20 mouse cellular contexts compared by ENCODE assay signal in genomic region chr15:93489597-93489996, GRCm38 (mm10).
"Had no signal": no experiment of that assay in that cellular context is flagged by ENCODE, and none has a peak within 500 bp of the region (broad histone marks: within the 10 kb centered on the region; RNA-seq: fewer than 3 reads in every experiment).

No protein-coding gene starts in this region.

- H3K9ac ChIP-seq: intestine, embryonic 15.5 days; kidney, embryonic 15.5 days; limb, embryonic 12.5 days; limb, embryonic 15.5 days; liver, embryonic 14.5 days; liver, postnatal 0 days; lung, embryonic 15.5 days; midbrain, embryonic 12.5 days; neural tube, embryonic 13.5 days had no signal

- H3K4me2 ChIP-seq: intestine, embryonic 15.5 days; kidney, embryonic 15.5 days; limb, embryonic 12.5 days; limb, embryonic 15.5 days; liver, embryonic 11.5 days; lung, embryonic 15.5 days; midbrain, embryonic 12.5 days; neural tube, embryonic 13.5 days had no signal

- H3K27me3 ChIP-seq: intestine, embryonic 15.5 days; kidney, embryonic 15.5 days; limb, embryonic 12.5 days; limb, embryonic 15.5 days; lung, embryonic 15.5 days; midbrain, embryonic 12.5 days; neural tube, embryonic 13.5 days had no signal

- H3K4me1 ChIP-seq: intestine, embryonic 15.5 days; limb, embryonic 15.5 days; midbrain, embryonic 12.5 days; neural tube, embryonic 13.5 days had no signal

- H3K9me3 ChIP-seq: intestine, embryonic 15.5 days; kidney, embryonic 15.5 days; limb, embryonic 12.5 days; limb, embryonic 15.5 days; lung, embryonic 15.5 days; midbrain, embryonic 12.5 days; neural tube, embryonic 13.5 days had no signal

- ATAC-seq: intestine, embryonic 15.5 days; liver, postnatal 0 days; midbrain, embryonic 16.5 days had no signal

- H3K27ac ChIP-seq: intestine, embryonic 15.5 days; kidney, embryonic 15.5 days; limb, embryonic 12.5 days; limb, embryonic 15.5 days; liver, embryonic 14.5 days; lung, embryonic 15.5 days; midbrain, embryonic 12.5 days; neural tube, embryonic 13.5 days; stomach, postnatal 0 days had no signal

- DNase-seq: kidney, adult 11 months; kidney, adult 8-10 months; kidney, postnatal 10 days; kidney, postnatal 36 days; left cerebral cortex, postnatal 4 days; liver, postnatal 0 days; thymus, adult 2 months; thymus, postnatal 25 days had no signal

- H3K4me3 ChIP-seq: intestine, embryonic 15.5 days; kidney, embryonic 15.5 days; limb, embryonic 12.5 days; limb, embryonic 15.5 days; lung, embryonic 15.5 days; midbrain, embryonic 12.5 days; myocyte; neural tube, embryonic 13.5 days had no signal
